In the genomic region with DNA sequence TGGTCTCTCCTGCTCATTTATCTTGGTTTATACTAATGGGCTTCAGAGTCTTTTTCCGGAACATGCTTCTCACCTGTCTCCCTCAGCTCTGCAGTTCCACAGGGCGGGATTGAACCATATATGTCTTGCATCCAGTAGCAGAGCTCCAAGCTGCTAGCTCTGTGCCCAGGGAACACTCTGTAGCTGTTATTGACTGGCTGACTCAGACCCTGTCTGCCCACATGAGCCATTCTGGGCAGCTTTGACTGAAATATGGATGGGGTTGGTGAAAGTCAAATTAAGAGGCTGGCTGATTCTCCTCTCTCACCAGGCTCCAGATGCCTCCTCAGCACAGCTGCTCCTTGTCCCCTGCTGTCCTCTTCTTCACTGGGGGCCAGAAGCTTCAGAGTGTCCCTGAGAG, we compare ENCODE assay signal across 28 mouse cellular contexts.
DNase-seq lines count a peak whose midpoint lies in the region; ATAC-seq and TF ChIP-seq lines count a peak whose summit lies in the region.
"Had no signal": no experiment of that assay in that cellular context is flagged by ENCODE, and none has a peak within 500 bp of the region (broad histone marks: within the 10 kb centered on the region; RNA-seq: fewer than 3 reads in every experiment).

No protein-coding gene starts in this region.

- no peak overlapping the region for H3K4me3 ChIP-seq in hindbrain, embryonic 10.5 days
- H3K4me3 ChIP-seq in hindbrain, postnatal 0 days (ENCODE audit: low read length), result no peak overlapping the region
- H3K4me3 ChIP-seq: erythroblast, embryonic 14.5 days; forebrain, embryonic 12.5 days; intestine, embryonic 15.5 days; limb, embryonic 12.5 days; liver, embryonic 15.5 days; lung, embryonic 15.5 days; midbrain, embryonic 10.5 days; midbrain, embryonic 15.5 days; neural tube, embryonic 15.5 days had no signal

- ATAC-seq in hindbrain, postnatal 0 days, result no peak
- ATAC-seq: CD4-positive, CD25-positive, alpha-beta regulatory T cell, adult 4 months; forebrain, postnatal 0 days; hindbrain, embryonic 16.5 days; intestine, embryonic 15.5 days; midbrain, embryonic 15.5 days had no signal

- H3K27ac ChIP-seq in hindbrain, embryonic 10.5 days, result 0 out of 2 replicates have a peak overlapping the region, but pooled peaks have one; percentile 1
- H3K27ac ChIP-seq in hindbrain, postnatal 0 days, result no peak overlapping the region
- H3K27ac ChIP-seq: forebrain, embryonic 12.5 days; intestine, embryonic 15.5 days; limb, embryonic 12.5 days; liver, embryonic 15.5 days; lung, embryonic 15.5 days; midbrain, embryonic 10.5 days; midbrain, embryonic 15.5 days; neural tube, embryonic 15.5 days had no signal

- no peaks in the 10 kb centered on the region for H3K27me3 ChIP-seq in hindbrain, embryonic 10.5 days (ENCODE audit: insufficient read depth, poor library complexity, severe bottlenecking)
- no peaks in the 10 kb centered on the region for H3K27me3 ChIP-seq in hindbrain, postnatal 0 days (ENCODE audit: insufficient read depth, low read length)
- H3K27me3 ChIP-seq: intestine, embryonic 15.5 days; limb, embryonic 12.5 days; liver, embryonic 15.5 days; lung, embryonic 15.5 days; midbrain, embryonic 15.5 days; neural tube, embryonic 15.5 days had no signal

- 93% methylated on average over 2 of the region's 2 CpGs for WGBS in hindbrain, embryonic 10.5 days
- 77% methylated on average over 2 of the region's 2 CpGs for WGBS in hindbrain, postnatal 0 days

- DNase-seq in hindbrain, embryonic 10.5 days (ENCODE audit: low spot score), result no peak
- DNase-seq in hindbrain, postnatal 0 days (ENCODE audit: low spot score), result no peak
- peak; percentile 63 to 65 for DNase-seq in left cerebral cortex, adult 18-20 months (ENCODE audit: low spot score in 2 of 2)
- DNase-seq in left cerebral cortex, postnatal 10 days (ENCODE audit: extremely low spot score in 1 of 2, low spot score in 2 of 2), result no peak
- DNase-seq in right cerebral cortex, postnatal 36 days (ENCODE audit: low spot score in 2 of 2), result peak; percentile 65 to 70
- DNase-seq in right cerebral cortex, postnatal 25 days, result no peak
- DNase-seq in layer of hippocampus, postnatal 36 days, result peak; percentile 36 to 40
- DNase-seq: adrenal gland, postnatal 25 days; cerebellum, adult 18-20 months; forebrain, postnatal 0 days; gastrocnemius, postnatal 10 days; heart, postnatal 14 days; kidney, adult 2 months; kidney, postnatal 36 days; retina, postnatal 1 day; thymus, adult 2 months; thymus, postnatal 36 days had no signal

- TF ChIP-seq CTCF in hindbrain, postnatal 0 days (IDR thresholded peaks at IDR 0.05; ENCODE audit: low read depth), result no peak

- no peaks in the 10 kb centered on the region for H3K36me3 ChIP-seq in hindbrain, embryonic 10.5 days
- H3K36me3 ChIP-seq in hindbrain, postnatal 0 days (ENCODE audit: insufficient read depth, low read length), result no peaks in the 10 kb centered on the region
- H3K36me3 ChIP-seq: forebrain, embryonic 12.5 days; intestine, embryonic 15.5 days; limb, embryonic 12.5 days; liver, embryonic 15.5 days; lung, embryonic 15.5 days; midbrain, embryonic 10.5 days; midbrain, embryonic 15.5 days; neural tube, embryonic 15.5 days had no signal

- H3K9ac ChIP-seq in hindbrain, postnatal 0 days (replicated peaks; ENCODE audit: low read length), result no peak overlapping the region
- H3K9ac ChIP-seq: forebrain, embryonic 12.5 days; forebrain, postnatal 0 days; intestine, embryonic 15.5 days; limb, embryonic 12.5 days; liver, embryonic 15.5 days; lung, embryonic 15.5 days; midbrain, embryonic 15.5 days; neural tube, embryonic 15.5 days had no signal

- H3K9me3 ChIP-seq in hindbrain, embryonic 10.5 days, result no peaks in the 10 kb centered on the region
- H3K9me3 ChIP-seq in hindbrain, postnatal 0 days (ENCODE audit: low read length), result no peaks in the 10 kb centered on the region
- H3K9me3 ChIP-seq: forebrain, embryonic 12.5 days; intestine, embryonic 15.5 days; limb, embryonic 12.5 days; liver, embryonic 15.5 days; lung, embryonic 15.5 days; midbrain, embryonic 10.5 days; midbrain, embryonic 15.5 days; neural tube, embryonic 15.5 days had no signal

- intact Hi-C loops in left cerebral cortex, postnatal 10 days (cut with DNase I), result loop anchor here (5.0 kb wide), 1 partner anchor 57 kb away; no protein-coding TSS in a partner anchor

- peaks cover 9% of the 10 kb centered on the region; the same call in 1 of the 2 replicates for H3K4me1 ChIP-seq in hindbrain, embryonic 10.5 days (replicated peaks)
- 0 out of 2 replicates have a peak, but pooled peaks cover 7% of the 10 kb centered on the region for H3K4me1 ChIP-seq in hindbrain, postnatal 0 days (ENCODE audit: insufficient read depth, low read length)
- H3K4me1 ChIP-seq: intestine, embryonic 15.5 days; liver, embryonic 15.5 days; lung, embryonic 15.5 days had no signal

- no peak overlapping the region for H3K4me2 ChIP-seq in hindbrain, postnatal 0 days (ENCODE audit: low read depth, low read length)
- H3K4me2 ChIP-seq: forebrain, embryonic 12.5 days; intestine, embryonic 15.5 days; limb, embryonic 12.5 days; liver, embryonic 15.5 days; lung, embryonic 15.5 days; midbrain, embryonic 15.5 days; neural tube, embryonic 15.5 days had no signal

Comparison
In these comparisons a context has a peak if more than half of its experiments do, and no peak if none do; other contexts are left out.
1. DNase-seq: peak in left cerebral cortex, adult 18-20 months (2 of 2), right cerebral cortex, postnatal 36 days (2 of 2) and layer of hippocampus, postnatal 36 days (2 of 2); none in hindbrain, embryonic 10.5 days (single experiment), hindbrain, postnatal 0 days (single experiment), left cerebral cortex, postnatal 10 days (0 of 2) and right cerebral cortex, postnatal 25 days (single experiment).